Mouse (Mus musculus) ES-Bruce4 (cell line): ENCODE measurements around the gene Syne1.

ENCODE experiments used
- CTCF ChIP-seq: IDR thresholded peaks from one replicate; pipeline ENCODE4 v1.8.1; 2011; ENCODE audit warnings: low read depth, low read length
- POLR2A ChIP-seq: IDR thresholded peaks from one replicate; pipeline ENCODE4 v1.8.1; 2011; ENCODE audit warnings: low read length; ENCODE audit not compliant: insufficient read depth

DNA sequence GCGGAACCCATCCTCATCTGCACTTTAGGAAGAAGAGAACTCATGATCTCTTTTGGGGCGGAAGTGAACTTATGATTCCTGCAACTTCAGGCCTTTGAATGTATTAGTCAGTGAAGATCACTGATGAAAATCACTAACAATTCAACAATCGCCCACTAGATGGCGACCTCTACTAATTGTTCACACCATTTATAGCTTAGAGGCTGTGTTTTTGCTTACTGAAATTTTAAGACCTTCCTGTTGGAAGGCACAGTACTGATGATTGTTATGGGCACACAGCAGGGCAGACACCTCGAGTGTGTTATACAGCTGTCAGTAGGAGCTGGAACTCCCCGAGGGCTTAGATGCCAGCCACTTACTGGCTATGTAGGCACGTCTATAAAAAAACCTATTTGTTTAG, 48.8 kb upstream of the Syne1 start:
- TF ChIP-seq CTCF = no peak
- TF ChIP-seq POLR2A = no peak
